Mouse (Mus musculus) lung, postnatal 36 days (tissue): ENCODE data around the gene Olfr1175-ps.

Experiments
- DNase-seq: peaks from one replicate; pipeline ENCODE4 v3.0.0; 2022; ENCODE audit warnings: mixed read lengths

Olfr1175-ps gene

DNA sequence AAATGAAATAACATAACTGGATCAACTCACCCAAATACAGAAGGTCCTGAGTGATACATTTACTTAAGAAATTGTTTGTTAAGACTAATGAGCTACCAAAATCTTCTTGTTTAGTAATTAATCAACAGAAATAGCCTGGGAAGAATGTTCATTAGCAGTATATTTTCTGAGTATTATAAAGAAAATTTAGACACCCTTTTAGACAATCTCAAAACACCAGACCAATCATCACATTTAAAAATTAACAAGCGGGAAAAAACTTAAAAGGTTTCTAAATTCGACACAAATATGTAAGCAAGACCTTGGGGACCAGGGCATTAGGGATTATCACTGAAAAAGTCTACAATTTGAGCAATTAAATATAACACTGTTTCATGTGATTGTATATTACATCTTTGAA lies at the start of gene Olfr1175-ps:
Gene Olfr1175-ps (minus strand): TSS at position 101 of the 400 bp plus-strand sequence.
- DNase-seq: no peak

DNA sequence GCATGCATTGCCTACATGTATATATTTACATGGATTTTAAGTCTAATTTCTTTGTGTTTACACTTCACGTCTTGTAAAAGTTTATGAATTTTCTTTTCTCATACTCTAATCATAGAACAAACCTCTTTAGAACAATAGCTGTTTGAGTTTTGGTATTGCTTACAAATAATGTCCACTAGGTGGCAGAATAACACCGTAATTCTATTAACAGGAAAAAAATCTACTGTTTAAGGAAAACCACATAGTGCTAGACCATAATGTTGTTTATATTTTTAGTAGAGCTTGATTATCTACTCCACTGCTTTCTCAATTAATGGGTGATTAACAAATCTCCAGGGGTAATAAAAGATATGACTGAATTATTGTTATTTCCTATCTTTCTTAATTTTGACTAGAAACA lies 29.3 kb upstream of the Olfr1175-ps start:
- DNase-seq: no peak

DNA sequence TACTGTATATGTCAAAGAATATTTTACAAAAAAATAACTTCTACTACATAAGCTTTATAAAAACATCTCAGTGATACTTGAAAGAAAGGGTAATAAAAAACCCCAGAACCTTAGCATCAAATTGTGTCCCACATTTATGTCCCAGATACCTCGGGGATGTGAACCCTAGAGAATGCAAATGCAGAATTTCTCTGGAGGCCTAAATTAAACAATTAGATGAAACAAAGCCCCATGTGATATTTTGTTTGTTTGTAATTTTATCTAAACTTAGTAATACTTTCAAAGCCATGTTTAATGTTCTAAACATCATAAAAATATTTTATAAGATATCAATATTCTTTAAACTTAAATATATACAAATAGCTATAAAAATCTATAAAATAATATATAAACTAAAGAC lies 19.4 kb upstream of the Olfr1175-ps start, which contains the start of gene Olfr1177-ps:
Gene Olfr1177-ps (minus strand): TSS at position 101 of the 400 bp plus-strand sequence.
- DNase-seq: no peak

DNA sequence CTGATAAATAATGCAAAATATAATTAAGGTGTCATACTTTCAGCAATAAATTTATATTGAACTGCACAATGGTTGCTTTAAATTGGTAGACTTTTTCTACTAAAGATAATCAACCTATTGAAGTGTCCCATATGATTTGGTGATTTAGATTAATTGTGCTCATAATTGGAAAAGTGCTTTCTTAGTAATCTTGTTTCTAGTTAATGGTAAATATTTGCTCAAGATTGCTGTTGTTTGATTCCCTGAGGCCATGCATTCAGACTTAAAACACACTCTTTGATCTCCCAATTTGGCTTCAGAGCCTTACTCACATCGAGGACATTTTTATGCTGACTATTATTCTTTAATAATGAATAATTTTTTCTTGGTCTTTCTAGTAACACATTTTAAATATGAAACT lies 9.4 kb upstream of the Olfr1175-ps start, which contains the start of gene Olfr1176:
Gene Olfr1176 (plus strand): TSS at position 301 of the 400 bp plus-strand sequence.
- DNase-seq: no peak

DNA sequence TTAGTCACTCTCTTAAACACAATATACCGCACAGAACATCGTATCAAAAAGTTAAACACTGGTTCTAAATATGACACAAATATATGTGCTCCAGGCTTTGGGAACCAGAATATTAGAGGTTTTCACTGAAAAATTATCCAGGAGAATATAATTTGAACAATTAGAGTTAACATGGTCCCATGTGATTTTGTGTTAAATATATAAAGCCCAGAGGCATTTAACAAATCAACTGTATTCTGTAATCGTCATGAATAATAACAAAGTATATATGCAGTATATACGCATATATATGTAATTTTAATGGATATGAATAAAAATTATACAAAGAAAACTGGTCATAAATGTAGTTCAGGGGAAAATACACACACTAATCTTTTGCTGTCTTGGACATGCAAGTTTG lies 12.0 kb downstream of the Olfr1175-ps start, which contains the start of gene Olfr1174-ps:
Gene Olfr1174-ps (minus strand): TSS at position 101 of the 400 bp plus-strand sequence.
- no peak for DNase-seq

DNA sequence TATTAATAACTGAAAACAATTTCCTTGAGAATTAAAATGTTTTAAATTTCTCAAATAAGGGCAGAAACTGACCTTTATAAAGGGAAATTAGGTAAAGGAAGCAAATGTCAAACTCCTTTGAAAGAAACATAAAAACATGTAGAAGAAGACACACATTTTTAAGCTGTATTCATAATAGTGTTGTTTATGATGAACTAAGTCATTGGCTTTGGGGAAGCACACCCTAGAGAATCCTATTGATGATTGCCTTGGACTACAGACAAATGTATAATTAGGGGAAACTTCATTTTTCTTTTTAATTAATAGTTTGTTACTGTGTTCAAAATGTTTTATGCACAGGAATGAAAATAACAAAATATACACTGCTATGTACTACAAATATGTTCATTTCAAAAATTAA lies 47.2 kb downstream of the Olfr1175-ps start, which contains the start of gene Olfr1173:
Gene Olfr1173 (minus strand): TSS at position 101 of the 400 bp plus-strand sequence.
- DNase-seq: no peak
